Mouse (Mus musculus): Measurements from ENCODE around the gene Bri3. TPM values are rescaled to one million over a fixed set of nuclear protein-coding genes. Genes with fewer than 3 reads are reported as not detected.
A peak's percentile ranks its signal among the peaks of the same experiment; 100 is the strongest.

The Bri3 gene
- polyA plus RNA-seq, 1 experiment from 2014 or later = 93.6 TPM

DNA sequence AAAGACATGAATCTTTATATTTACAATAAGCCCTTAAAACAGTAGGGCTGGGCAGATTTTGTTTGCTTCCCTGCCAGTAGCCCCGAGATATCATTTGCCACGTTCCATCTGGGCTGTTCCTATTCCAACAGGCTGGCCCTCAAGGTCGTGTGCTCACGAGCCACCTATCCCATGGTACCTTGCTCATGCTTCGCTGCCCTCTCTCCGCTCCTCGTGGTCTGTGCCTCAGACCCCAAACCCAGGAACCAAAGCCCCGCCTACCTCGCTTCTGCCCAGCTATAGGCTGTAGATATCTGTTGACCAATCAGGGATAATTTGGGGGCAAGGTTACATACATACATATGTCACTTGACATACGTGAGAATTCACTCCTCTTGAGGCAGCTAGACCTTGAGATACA is 3.1 kb downstream of the Bri3 start:
- peak; percentile 18; the same call in 1 of the 2 replicates for ATAC-seq (ENCODE audit: insufficient read depth, low FRiP score)
- H3K4me2 ChIP-seq (ENCODE audit: low read depth, low read length) = peak overlapping the region; percentile 16

DNA sequence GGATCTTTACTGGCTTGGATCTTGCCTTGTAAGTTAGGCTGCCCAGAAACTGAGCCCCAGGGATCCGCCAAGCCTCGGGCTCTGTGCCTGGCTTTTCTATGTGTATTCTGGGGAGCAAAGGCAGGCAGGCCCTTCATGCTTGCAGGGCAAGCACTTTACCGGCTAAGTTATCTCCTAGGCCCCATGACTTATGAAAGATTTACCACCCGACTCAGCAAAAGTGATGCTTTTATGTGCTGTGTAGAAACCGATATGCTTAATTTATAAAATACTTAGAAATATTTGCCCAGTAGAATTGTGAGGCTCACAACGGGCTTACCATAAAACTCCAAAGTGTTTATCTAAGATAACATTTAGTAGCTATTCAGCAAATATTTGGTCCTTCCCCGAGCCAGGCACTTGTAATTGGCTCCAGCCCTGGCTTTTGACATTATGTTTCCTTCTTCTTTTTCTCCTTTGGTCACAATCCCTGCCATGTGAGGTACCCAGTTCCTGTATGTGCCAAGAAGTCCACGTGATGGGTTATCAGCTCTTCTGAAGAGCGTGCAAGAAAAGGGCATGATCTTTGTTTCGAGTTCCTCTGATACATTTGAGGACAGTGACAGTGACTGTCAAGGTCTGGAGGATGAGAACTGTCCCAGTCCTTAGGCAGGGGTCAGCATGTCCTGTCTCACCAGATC is 3.8 kb downstream of the Bri3 start:
- H3K9me3 ChIP-seq (replicated peaks; ENCODE audit: control insufficient read depth, low read length) = no peaks in the 10 kb centered on the region
- H3K4me1 ChIP-seq (ENCODE audit: control insufficient read depth, insufficient read depth, low read length) = peaks cover 8% of the 10 kb centered on the region; the same call in 1 of the 2 replicates
- ATAC-seq (ENCODE audit: insufficient read depth, low FRiP score) = peak; percentile 77
- H3K9ac ChIP-seq (ENCODE audit: low read length) = no peak overlapping the region
- no peaks in the 10 kb centered on the region for H3K36me3 ChIP-seq (ENCODE audit: control insufficient read depth, insufficient read depth, low read length)
- no peaks in the 10 kb centered on the region for H3K27me3 ChIP-seq (ENCODE audit: control insufficient read depth, insufficient read depth, low read length)
- 39% methylated on average over 10 of the region's 10 CpGs for WGBS
- H3K4me2 ChIP-seq (ENCODE audit: low read depth, low read length) = no peak overlapping the region
- H3K4me3 ChIP-seq (replicated peaks; ENCODE audit: low read length) = no peak overlapping the region
- H3K27ac ChIP-seq (ENCODE audit: low read length) = peak overlapping the region; percentile 77

More for the DNA sequence above, 3.1 kb downstream of the Bri3 start:
- Histone ChIP-seq H3K9me3 (replicated peaks; ENCODE audit: control insufficient read depth, low read length) (no peaks in the 10 kb centered on the region), H3K9ac (ENCODE audit: low read length) (no peak overlapping the region), H3K36me3 (ENCODE audit: control insufficient read depth, insufficient read depth, low read length) (no peaks in the 10 kb centered on the region), H3K4me3 (replicated peaks; ENCODE audit: low read length) (no peak overlapping the region), H3K27ac (ENCODE audit: low read length) (peak overlapping the region; percentile 77), H3K4me1 (ENCODE audit: control insufficient read depth, insufficient read depth, low read length) (peaks cover 8% of the 10 kb centered on the region; the same call in 1 of the 2 replicates), H3K27me3 (ENCODE audit: control insufficient read depth, insufficient read depth, low read length) (no peaks in the 10 kb centered on the region)
- WGBS = 46% methylated on average over 10 of the region's 10 CpGs

DNA sequence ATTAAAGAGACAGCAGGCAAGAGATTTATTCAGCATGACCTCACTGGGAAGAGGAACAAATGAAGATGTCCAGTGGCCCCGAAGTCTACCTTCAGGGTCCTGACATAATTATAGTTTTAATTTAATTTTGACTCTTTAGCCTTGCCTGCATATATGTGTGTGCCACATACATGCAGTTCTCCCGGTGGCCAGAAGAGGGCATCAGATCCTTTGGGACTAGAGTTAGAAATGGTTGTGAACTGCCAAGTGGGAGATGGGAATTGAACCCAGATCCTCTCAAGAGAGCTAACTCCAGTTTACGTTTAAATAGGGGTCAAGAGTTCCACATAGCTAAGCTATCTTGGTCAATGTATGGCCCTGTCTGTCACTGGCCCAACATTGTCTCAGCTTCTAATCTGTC is 5.6 kb downstream of the Bri3 start:
- Histone ChIP-seq H3K4me2 (ENCODE audit: low read depth, low read length) (no peak overlapping the region), H3K27me3 (ENCODE audit: control insufficient read depth, insufficient read depth, low read length) (no peaks in the 10 kb centered on the region), H3K9ac (ENCODE audit: low read length) (no peak overlapping the region), H3K9me3 (replicated peaks; ENCODE audit: control insufficient read depth, low read length) (no peaks in the 10 kb centered on the region), H3K4me1 (ENCODE audit: control insufficient read depth, insufficient read depth, low read length) (peaks cover 13% of the 10 kb centered on the region), H3K36me3 (ENCODE audit: control insufficient read depth, insufficient read depth, low read length) (no peaks in the 10 kb centered on the region), H3K27ac (ENCODE audit: low read length) (no peak overlapping the region), H3K4me3 (replicated peaks; ENCODE audit: low read length) (no peak overlapping the region)
- no peak for ATAC-seq (ENCODE audit: insufficient read depth, low FRiP score)
- WGBS = 82% methylated on average over 3 of the region's 3 CpGs

DNA sequence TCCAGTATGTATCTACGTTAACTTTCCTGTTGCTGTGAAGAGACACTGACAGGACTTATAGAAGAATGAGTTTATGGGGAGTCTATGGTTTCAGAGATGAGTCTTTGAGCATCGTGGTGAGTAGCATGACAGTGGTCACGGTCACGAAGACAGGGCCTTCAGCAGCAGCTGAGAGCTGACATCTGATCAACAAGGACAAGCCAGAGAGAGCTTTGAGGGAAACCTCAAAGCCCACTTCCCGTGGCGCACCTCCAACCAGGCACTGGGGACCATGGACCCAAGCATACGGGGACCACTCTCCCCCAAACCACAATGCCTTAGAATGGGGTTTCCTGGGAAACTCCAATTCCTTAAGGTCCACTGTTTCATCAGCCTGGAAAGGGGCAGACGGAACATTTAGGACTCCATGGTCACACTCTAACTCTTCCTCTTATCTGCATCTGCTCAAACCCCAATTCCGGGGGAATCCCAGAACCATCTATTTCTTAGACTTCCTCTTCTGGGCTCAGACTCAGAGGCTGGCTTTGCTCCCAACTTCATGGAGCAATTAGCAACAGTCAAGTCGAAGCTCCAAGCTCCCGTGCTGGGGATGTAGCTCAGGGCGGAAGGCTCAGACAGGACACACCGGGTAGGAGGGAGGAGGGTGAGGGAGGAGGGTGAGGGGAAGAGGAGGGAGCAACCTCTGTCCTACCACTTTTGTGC is 7.8 kb downstream of the Bri3 start:
- peaks cover 19% of the 10 kb centered on the region for H3K4me1 ChIP-seq (ENCODE audit: control insufficient read depth, insufficient read depth, low read length)
- ATAC-seq (ENCODE audit: insufficient read depth, low FRiP score) = no peak
- no peak overlapping the region for H3K4me2 ChIP-seq (ENCODE audit: low read depth, low read length)
- no peaks in the 10 kb centered on the region for H3K27me3 ChIP-seq (ENCODE audit: control insufficient read depth, insufficient read depth, low read length)
- H3K36me3 ChIP-seq (ENCODE audit: control insufficient read depth, insufficient read depth, low read length) = no peaks in the 10 kb centered on the region
- WGBS = 84% methylated on average over 13 of the region's 13 CpGs
- H3K9ac ChIP-seq (ENCODE audit: low read length) = no peak overlapping the region
- H3K27ac ChIP-seq (ENCODE audit: low read length) = no peak overlapping the region
- H3K9me3 ChIP-seq (replicated peaks; ENCODE audit: control insufficient read depth, low read length) = no peaks in the 10 kb centered on the region
- H3K4me3 ChIP-seq (replicated peaks; ENCODE audit: low read length) = no peak overlapping the region

DNA sequence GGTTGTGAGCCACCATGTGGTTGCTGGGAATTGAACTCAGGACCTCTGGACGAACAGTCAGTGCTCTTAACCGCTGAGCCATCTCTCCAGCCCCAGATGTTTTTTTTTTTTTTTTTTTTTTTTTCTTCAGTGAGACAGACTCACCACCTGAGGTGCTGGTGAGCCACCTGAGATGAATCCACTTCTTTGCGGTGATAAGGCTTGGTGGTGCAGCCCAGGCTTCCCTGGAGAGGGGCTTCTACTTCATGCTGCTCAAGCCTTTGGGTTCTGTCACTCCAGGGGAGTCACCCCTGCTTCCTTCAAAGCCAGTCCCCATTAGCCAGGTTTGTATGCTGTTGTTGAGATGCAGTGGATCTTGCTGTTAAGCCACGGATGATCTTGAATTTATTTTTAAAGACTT is 9.0 kb downstream of the Bri3 start:
- WGBS = 73% methylated on average over 4 of the region's 4 CpGs
- H3K4me3 ChIP-seq (replicated peaks; ENCODE audit: low read length) = no peak overlapping the region
- no peaks in the 10 kb centered on the region for H3K36me3 ChIP-seq (ENCODE audit: control insufficient read depth, insufficient read depth, low read length)
- H3K27ac ChIP-seq (ENCODE audit: low read length) = no peak overlapping the region
- H3K27me3 ChIP-seq (ENCODE audit: control insufficient read depth, insufficient read depth, low read length) = no peaks in the 10 kb centered on the region
- no peak for ATAC-seq (ENCODE audit: insufficient read depth, low FRiP score)
- no peak overlapping the region for H3K4me2 ChIP-seq (ENCODE audit: low read depth, low read length)
- H3K9me3 ChIP-seq (replicated peaks; ENCODE audit: control insufficient read depth, low read length) = no peaks in the 10 kb centered on the region
- no peak overlapping the region for H3K9ac ChIP-seq (ENCODE audit: low read length)
- peaks cover 28% of the 10 kb centered on the region for H3K4me1 ChIP-seq (ENCODE audit: control insufficient read depth, insufficient read depth, low read length)

DNA sequence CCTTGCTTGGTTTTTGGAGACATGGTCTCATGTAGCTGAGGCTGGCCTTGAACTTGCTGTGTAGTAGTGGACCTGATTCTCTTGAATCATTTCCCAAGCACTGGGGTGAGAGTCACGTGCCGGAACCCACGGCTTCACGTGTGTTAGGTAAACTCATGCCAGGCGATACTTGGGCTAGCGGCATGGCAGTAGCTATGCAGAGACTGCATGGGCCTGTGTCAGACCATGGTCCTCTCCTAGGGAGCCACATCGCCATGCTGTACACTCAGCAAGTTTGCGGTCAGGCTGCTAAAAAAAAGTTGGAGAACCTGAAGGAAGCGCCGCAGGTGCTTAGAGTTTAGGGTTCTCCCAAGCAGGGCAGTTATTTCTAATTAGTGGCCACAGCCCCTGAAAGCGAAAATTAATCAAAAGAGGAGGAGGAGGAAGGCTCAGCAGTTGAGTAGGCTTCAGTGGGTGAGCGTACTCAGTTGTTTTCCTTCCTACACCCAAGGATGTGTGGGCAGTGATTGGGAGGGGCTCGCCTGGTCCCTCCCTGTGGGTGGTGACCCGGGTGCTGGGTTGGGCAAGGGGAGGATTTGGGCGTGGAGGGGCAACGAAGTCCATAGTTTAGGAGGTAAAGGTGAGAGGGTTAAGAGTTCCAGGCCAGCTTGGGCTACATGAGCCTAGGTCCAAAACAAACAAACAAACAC is 10.0 kb downstream of the Bri3 start:
- H3K4me3 ChIP-seq (replicated peaks; ENCODE audit: low read length) = peak overlapping the region; percentile 94
- no peaks in the 10 kb centered on the region for H3K27me3 ChIP-seq (ENCODE audit: control insufficient read depth, insufficient read depth, low read length)
- peak; percentile 77 for ATAC-seq (ENCODE audit: insufficient read depth, low FRiP score)
- H3K4me1 ChIP-seq (ENCODE audit: control insufficient read depth, insufficient read depth, low read length) = peaks cover 38% of the 10 kb centered on the region
- H3K9me3 ChIP-seq (replicated peaks; ENCODE audit: control insufficient read depth, low read length) = no peaks in the 10 kb centered on the region
- 50% methylated on average over 16 of the region's 16 CpGs for WGBS
- peak overlapping the region; percentile 50 for H3K27ac ChIP-seq (ENCODE audit: low read length)
- peak overlapping the region; percentile 59 for H3K4me2 ChIP-seq (ENCODE audit: low read depth, low read length)
- H3K9ac ChIP-seq (ENCODE audit: low read length) = peak overlapping the region; percentile 58
- no peaks in the 10 kb centered on the region for H3K36me3 ChIP-seq (ENCODE audit: control insufficient read depth, insufficient read depth, low read length)

DNA sequence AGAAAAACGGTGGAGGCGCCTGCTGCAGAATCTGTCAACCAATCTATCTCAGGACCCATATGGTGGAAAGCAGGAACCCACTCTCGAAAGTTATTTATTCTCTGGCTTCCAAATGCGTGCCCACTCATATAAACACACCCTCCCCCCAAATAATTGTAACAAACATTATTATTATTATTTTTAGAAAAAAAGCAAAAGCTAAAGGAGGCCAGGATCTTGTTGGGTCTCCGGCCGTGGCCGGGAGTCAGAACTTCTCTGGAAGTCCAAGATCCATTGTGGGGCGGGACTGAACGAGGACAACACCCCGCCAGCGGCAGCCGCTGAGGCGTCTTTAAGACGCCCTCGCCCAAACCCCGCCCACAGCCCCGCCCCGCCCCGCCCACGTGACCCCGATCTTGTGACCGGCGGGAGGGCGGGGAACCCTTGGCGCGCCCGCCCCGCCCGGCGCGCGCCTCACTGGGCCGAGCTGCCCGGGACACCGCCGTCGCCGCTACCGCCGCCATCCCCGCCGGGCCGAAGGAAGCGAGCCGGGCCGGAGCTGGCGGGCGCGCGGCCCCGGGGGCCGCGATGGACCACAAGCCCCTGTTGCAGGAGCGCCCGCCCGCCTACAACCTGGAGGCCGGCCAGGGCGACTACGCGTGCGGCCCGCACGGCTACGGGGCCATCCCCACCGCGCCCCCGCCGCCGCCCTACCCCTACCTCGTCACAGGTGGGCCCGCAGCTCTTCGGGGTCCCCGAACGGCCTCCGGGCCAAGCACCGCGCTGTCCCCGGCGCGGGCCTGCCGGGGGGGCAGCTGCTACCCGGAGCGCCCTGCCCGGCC is 10.8 kb downstream of the Bri3 start:
- no peaks in the 10 kb centered on the region for H3K9me3 ChIP-seq (replicated peaks; ENCODE audit: control insufficient read depth, low read length)
- under 1% methylated on average over 78 of the region's 84 CpGs for WGBS
- peak; percentile 88 for ATAC-seq (ENCODE audit: insufficient read depth, low FRiP score)

DNA sequence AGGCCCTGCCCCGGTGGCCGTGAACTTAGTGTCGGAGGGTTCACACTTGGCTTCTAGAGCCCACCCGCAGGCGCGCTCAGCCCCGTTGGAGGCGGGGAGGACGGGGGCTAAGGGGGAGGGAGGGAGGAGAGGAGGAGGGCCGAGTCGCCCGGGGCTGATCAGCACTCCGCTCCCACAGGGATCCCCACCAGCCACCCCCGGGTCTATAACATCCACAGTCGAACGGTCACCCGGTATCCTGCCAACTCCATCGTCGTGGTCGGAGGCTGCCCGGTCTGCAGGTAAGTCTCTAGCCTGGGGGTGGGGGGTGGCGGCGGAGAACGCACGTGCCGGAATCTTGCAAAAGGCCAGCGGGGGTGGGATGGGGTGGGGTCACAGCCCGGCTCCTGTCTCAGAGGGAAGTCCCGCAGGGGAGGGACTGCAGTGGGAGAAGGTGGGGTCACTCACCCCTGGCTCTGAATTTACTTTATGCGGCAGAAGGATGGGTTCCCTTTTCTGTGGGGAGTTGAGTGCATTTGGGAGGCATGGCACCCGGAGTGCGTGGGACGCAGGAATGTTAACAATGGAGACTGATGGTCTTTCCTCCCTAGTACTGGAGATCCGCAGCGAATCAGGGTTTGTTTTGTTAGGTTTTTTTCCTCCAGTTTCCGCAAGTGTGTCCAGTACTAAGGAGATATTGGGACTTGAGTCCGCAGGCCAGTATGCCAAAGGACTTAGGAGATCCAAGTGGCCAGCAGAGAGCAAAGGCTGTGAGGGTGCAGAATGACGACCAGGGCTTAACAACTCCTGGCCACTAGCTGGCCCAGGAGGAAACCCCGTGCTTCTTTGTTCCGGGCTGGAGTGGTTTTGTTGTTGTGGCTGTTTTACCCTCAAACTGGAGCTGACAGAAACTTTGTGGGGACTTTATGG is 11.6 kb downstream of the Bri3 start:
- H3K27ac ChIP-seq (ENCODE audit: low read length) = peak overlapping the region; percentile 96
- H3K9ac ChIP-seq (ENCODE audit: low read length) = peak overlapping the region; percentile 98
- H3K9me3 ChIP-seq (replicated peaks; ENCODE audit: control insufficient read depth, low read length) = no peaks in the 10 kb centered on the region
- peak overlapping the region; percentile 82 for H3K4me2 ChIP-seq (ENCODE audit: low read depth, low read length)
- no peaks in the 10 kb centered on the region for H3K36me3 ChIP-seq (ENCODE audit: control insufficient read depth, insufficient read depth, low read length)
- peak overlapping the region; percentile 94 for H3K4me3 ChIP-seq (replicated peaks; ENCODE audit: low read length)
- ATAC-seq (ENCODE audit: insufficient read depth, low FRiP score) = peak; percentile 34
- under 1% methylated on average over 40 of the region's 40 CpGs for WGBS
- H3K27me3 ChIP-seq (ENCODE audit: control insufficient read depth, insufficient read depth, low read length) = no peaks in the 10 kb centered on the region
- peaks cover 44% of the 10 kb centered on the region for H3K4me1 ChIP-seq (ENCODE audit: control insufficient read depth, insufficient read depth, low read length)

More for the DNA sequence above, 10.8 kb downstream of the Bri3 start:
- Histone ChIP-seq H3K9ac (ENCODE audit: low read length) (peak overlapping the region; percentile 98), H3K27ac (ENCODE audit: low read length) (peak overlapping the region; percentile 96), H3K27me3 (ENCODE audit: control insufficient read depth, insufficient read depth, low read length) (no peaks in the 10 kb centered on the region), H3K36me3 (ENCODE audit: control insufficient read depth, insufficient read depth, low read length) (no peaks in the 10 kb centered on the region), H3K4me1 (ENCODE audit: control insufficient read depth, insufficient read depth, low read length) (peaks cover 44% of the 10 kb centered on the region), H3K4me2 (ENCODE audit: low read depth, low read length) (peak overlapping the region; percentile 82), H3K4me3 (replicated peaks; ENCODE audit: low read length) (peak overlapping the region; percentile 94)
